Mouse (Mus musculus): ENCODE measurements around the gene Frmd4a.

DNA sequence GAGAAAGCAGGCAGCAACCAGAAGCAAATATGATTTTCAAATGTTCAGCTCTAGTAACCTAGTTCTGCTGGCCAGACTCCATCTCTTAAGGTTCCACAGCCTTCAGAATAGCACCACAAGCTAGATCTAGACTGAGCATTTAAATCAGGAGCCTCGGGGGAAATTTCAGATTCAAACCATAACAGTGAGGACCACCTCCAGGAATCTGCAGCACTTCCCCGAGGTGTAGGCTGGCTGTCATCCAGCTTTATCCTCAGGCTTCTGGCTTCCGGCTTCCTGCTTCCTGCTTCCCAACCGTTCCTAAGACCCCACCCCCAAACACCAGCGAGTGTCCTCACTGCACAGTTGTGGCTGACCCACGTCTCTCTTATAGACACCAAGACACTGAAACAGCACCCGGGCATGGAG is 374.2 kb downstream of the Frmd4a start:
- TF ChIP-seq CTCF (IDR thresholded peaks at IDR 0.05; ENCODE audit: low read depth) (no peak), EP300 (IDR thresholded peaks at IDR 0.05; ENCODE audit: low read depth) (no peak)

Measured in liver, postnatal 0 days (tissue).